Mouse (Mus musculus): Measurements from ENCODE around the gene Barhl1. TPM values are rescaled to one million over a fixed set of nuclear protein-coding genes. Genes with fewer than 3 reads are reported as not detected.

Barhl1 gene
- polyA plus RNA-seq (2012; rRNA removed) = 0.02 TPM in 1 of 2 replicates, not detected in the other
- not detected in 2 replicates for polyA plus RNA-seq (2014; fragmentation: Nextera tagmentation; extraction: Ambion mirVana)

DNA sequence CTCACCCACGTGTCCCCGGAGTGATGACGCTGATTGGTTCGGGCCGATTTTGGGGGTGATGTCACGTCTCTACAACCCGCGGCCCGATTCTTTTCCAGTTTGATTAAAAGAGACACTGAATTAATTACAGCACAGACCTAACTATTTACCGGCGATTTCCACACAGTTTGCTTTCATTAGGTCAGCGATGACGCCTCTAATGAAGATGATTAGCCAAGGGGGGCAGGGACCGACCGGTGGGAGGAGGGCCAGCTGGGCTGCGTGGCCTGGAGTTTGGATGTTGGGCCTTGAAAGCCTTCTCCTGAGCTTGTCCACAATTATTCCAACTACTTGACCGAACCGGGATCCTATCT lies at the start of gene Barhl1:
TSS of gene Barhl1 (minus strand) at position 156 of the 353 bp plus-strand sequence.
- DNase-seq (ENCODE audit: low read depth in 3 of 3, low spot score in 3 of 3) = no peak
- ATAC-seq (ENCODE audit: insufficient read depth) = no peak
- no peak for TF ChIP-seq EP300 (IDR thresholded peaks at IDR 0.05; ENCODE audit: low read depth)
- no peak for TF ChIP-seq CTCF (IDR thresholded peaks at IDR 0.05; ENCODE audit: low read depth)
- H3K4me1 ChIP-seq (replicated peaks; ENCODE audit: control insufficient read depth in 2 of 2, insufficient read depth in 2 of 2, low read length in 1 of 2) = no peaks in the 10 kb centered on the region
- H3K4me2 ChIP-seq (ENCODE audit: low read depth) = no peak within 1 kb of the TSS
- H3K27me3 ChIP-seq (ENCODE audit: control insufficient read depth, insufficient read depth, low read length) = peaks cover 87% of the 10 kb centered on the region
- H3K9ac ChIP-seq (replicated peaks) = no peak within 1 kb of the TSS
- H3K9me3 ChIP-seq (ENCODE audit: control insufficient read depth, low read length) = no peaks in the 10 kb centered on the region
- WGBS (ENCODE audit: insufficient replicate concordance) = 2% methylated on average over 18 of the region's 18 CpGs
- H3K4me3 ChIP-seq (ENCODE audit: insufficient read depth in 1 of 2, low read depth in 2 of 2, low read length in 2 of 2) = no peak within 1 kb of the TSS
- no peaks in the 10 kb centered on the region for H3K36me3 ChIP-seq (replicated peaks; ENCODE audit: control insufficient read depth, insufficient read depth, low read depth)
- no peak within 1 kb of the TSS for H3K27ac ChIP-seq

DNA sequence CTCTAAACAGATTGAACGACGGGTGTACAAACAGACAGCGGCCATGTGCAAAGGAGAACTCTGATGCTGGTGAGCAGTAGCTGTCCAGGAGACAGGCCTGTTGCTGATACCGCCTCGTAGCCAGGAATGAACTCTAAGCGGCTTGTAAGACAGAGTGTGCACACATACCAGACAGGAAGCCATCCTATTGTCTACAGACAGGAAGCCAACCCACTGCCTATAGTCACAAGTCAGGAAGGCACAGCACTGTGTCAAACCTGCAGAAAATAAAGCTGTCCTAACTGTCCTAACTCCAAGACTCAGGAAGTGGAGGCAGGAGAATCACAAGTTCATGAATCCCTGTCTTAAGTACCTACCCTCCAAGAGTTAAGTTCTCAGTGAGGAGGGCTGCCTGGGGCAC lies 47.1 kb upstream of the Barhl1 start:
- DNase-seq (ENCODE audit: low read depth in 3 of 3, low spot score in 3 of 3) (no peak), ATAC-seq (ENCODE audit: insufficient read depth) (no peak)
- no peaks in the 10 kb centered on the region for H3K27me3 ChIP-seq (ENCODE audit: control insufficient read depth, insufficient read depth, low read length)
- no peak overlapping the region for H3K4me3 ChIP-seq (ENCODE audit: insufficient read depth in 1 of 2, low read depth in 2 of 2, low read length in 2 of 2)
- no peaks in the 10 kb centered on the region for H3K4me1 ChIP-seq (replicated peaks; ENCODE audit: control insufficient read depth in 2 of 2, insufficient read depth in 2 of 2, low read length in 1 of 2)
- no peak overlapping the region for H3K27ac ChIP-seq
- no peak overlapping the region for H3K4me2 ChIP-seq (ENCODE audit: low read depth)
- TF ChIP-seq CTCF (IDR thresholded peaks at IDR 0.05; ENCODE audit: low read depth) (no peak), EP300 (IDR thresholded peaks at IDR 0.05; ENCODE audit: low read depth) (no peak)
- H3K9me3 ChIP-seq (ENCODE audit: control insufficient read depth, low read length) = no peaks in the 10 kb centered on the region
- 36% methylated on average over 6 of the region's 6 CpGs for WGBS (ENCODE audit: insufficient replicate concordance)
- H3K36me3 ChIP-seq (replicated peaks; ENCODE audit: control insufficient read depth, insufficient read depth, low read depth) = no peaks in the 10 kb centered on the region
- H3K9ac ChIP-seq (replicated peaks) = no peak overlapping the region

DNA sequence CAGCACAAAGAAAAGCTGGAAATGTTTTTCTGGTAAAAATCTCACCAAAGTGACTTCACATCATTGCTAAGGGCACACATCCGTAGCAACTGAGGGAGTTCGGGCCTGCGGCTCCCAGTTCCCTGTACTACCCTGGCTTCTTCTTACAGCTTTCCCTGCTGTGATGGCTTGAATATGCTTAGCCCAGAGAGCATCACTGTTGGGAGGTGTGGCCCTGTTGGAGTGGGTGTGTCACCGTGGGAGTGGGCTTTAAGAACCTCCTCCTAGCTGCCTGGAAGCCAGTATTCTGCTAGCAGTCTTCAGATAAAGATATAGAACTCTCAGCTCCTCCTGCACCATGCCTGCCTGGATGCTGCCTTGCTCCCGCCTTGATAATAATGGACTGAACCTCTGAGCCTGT lies 45.2 kb upstream of the Barhl1 start:
- WGBS (ENCODE audit: insufficient replicate concordance) = 59% methylated on average over 5 of the region's 5 CpGs
- ATAC-seq (ENCODE audit: insufficient read depth) (no peak), DNase-seq (ENCODE audit: low read depth in 3 of 3, low spot score in 3 of 3) (no peak)
- Histone ChIP-seq H3K4me2 (ENCODE audit: low read depth) (no peak overlapping the region), H3K27ac (no peak overlapping the region), H3K27me3 (ENCODE audit: control insufficient read depth, insufficient read depth, low read length) (no peaks in the 10 kb centered on the region), H3K36me3 (replicated peaks; ENCODE audit: control insufficient read depth, insufficient read depth, low read depth) (no peaks in the 10 kb centered on the region), H3K9me3 (ENCODE audit: control insufficient read depth, low read length) (no peaks in the 10 kb centered on the region), H3K9ac (replicated peaks) (no peak overlapping the region), H3K4me3 (ENCODE audit: insufficient read depth in 1 of 2, low read depth in 2 of 2, low read length in 2 of 2) (no peak overlapping the region), H3K4me1 (replicated peaks; ENCODE audit: control insufficient read depth in 2 of 2, insufficient read depth in 2 of 2, low read length in 1 of 2) (no peaks in the 10 kb centered on the region)
- TF ChIP-seq EP300 (IDR thresholded peaks at IDR 0.05; ENCODE audit: low read depth) (no peak), CTCF (IDR thresholded peaks at IDR 0.05; ENCODE audit: low read depth) (no peak)

DNA sequence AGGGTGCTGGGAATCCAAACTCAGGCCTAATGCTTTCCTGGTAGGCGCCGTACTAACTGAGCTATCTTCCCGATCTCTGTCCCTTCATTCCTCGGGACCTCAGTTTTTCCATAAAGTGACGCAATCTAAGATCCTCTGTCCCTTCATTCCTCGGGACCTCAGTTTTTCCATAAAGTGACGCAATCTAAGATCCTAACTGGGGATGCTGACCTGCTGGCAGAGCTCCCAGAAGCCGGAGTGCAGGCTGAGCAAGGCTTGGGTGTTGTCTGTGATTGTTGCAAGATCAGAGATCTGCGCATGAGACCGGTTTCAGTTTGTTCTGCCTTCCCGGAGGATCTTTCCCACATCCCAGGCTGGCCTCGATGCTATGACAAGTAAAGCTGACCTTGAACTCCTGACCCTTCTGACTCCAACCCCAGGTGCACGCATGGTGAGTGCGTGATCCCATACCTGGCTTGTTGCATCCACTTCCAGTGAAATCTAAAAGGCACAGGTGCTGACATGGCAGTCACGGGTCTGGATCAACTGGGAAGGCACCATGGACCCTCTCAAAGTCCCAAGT lies 44.6 kb upstream of the Barhl1 start:
- no peak for ATAC-seq (ENCODE audit: insufficient read depth)
- H3K27me3 ChIP-seq (ENCODE audit: control insufficient read depth, insufficient read depth, low read length) = no peaks in the 10 kb centered on the region
- H3K4me2 ChIP-seq (ENCODE audit: low read depth) = no peak overlapping the region
- TF ChIP-seq CTCF (IDR thresholded peaks at IDR 0.05; ENCODE audit: low read depth) (no peak), EP300 (IDR thresholded peaks at IDR 0.05; ENCODE audit: low read depth) (no peak)
- WGBS (ENCODE audit: insufficient replicate concordance) = 65% methylated on average over 15 of the region's 15 CpGs
- H3K36me3 ChIP-seq (replicated peaks; ENCODE audit: control insufficient read depth, insufficient read depth, low read depth) = no peaks in the 10 kb centered on the region
- no peak overlapping the region for H3K27ac ChIP-seq
- H3K9ac ChIP-seq (replicated peaks) = no peak overlapping the region
- H3K9me3 ChIP-seq (ENCODE audit: control insufficient read depth, low read length) = no peaks in the 10 kb centered on the region
- H3K4me3 ChIP-seq (ENCODE audit: insufficient read depth in 1 of 2, low read depth in 2 of 2, low read length in 2 of 2) = no peak overlapping the region
- DNase-seq (ENCODE audit: low read depth in 3 of 3, low spot score in 3 of 3) = no peak
- no peaks in the 10 kb centered on the region for H3K4me1 ChIP-seq (replicated peaks; ENCODE audit: control insufficient read depth in 2 of 2, insufficient read depth in 2 of 2, low read length in 1 of 2)

DNA sequence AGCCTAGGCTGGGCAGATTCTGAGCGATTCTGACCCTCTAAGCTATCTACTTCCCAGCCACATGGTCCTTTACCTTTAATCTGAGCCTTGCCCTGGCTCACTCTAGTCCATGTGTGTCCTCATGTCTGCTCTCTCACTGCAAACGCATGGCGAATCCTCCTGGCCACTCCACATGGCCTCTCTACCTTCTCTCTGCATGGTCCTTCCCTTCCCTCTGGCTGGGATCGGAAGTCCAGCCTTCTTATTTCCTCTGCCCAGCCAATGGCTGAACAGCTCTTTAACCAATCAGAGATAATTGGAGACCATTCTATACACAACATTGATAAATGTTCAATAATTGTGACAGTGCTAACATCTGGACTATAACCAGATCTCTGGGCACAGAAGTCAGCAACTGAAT lies 40.4 kb upstream of the Barhl1 start:
- WGBS (ENCODE audit: insufficient replicate concordance) = 64% methylated on average over 4 of the region's 4 CpGs
- H3K27ac ChIP-seq = no peak overlapping the region
- H3K4me1 ChIP-seq (replicated peaks; ENCODE audit: control insufficient read depth in 2 of 2, insufficient read depth in 2 of 2, low read length in 1 of 2) = no peaks in the 10 kb centered on the region
- no peak overlapping the region for H3K9ac ChIP-seq (replicated peaks)
- DNase-seq (ENCODE audit: low read depth in 3 of 3, low spot score in 3 of 3) (no peak), ATAC-seq (ENCODE audit: insufficient read depth) (no peak)
- no peak overlapping the region for H3K4me3 ChIP-seq (ENCODE audit: insufficient read depth in 1 of 2, low read depth in 2 of 2, low read length in 2 of 2)
- no peaks in the 10 kb centered on the region for H3K36me3 ChIP-seq (replicated peaks; ENCODE audit: control insufficient read depth, insufficient read depth, low read depth)
- no peaks in the 10 kb centered on the region for H3K9me3 ChIP-seq (ENCODE audit: control insufficient read depth, low read length)
- H3K4me2 ChIP-seq (ENCODE audit: low read depth) = no peak overlapping the region
- TF ChIP-seq EP300 (IDR thresholded peaks at IDR 0.05; ENCODE audit: low read depth) = no peak
- no peak for TF ChIP-seq CTCF (IDR thresholded peaks at IDR 0.05; ENCODE audit: low read depth)
- no peaks in the 10 kb centered on the region for H3K27me3 ChIP-seq (ENCODE audit: control insufficient read depth, insufficient read depth, low read length)
